Mouse (Mus musculus): ENCODE measurements around the gene Gm14401. TPM values are rescaled to one million over a fixed set of nuclear protein-coding genes. Genes with fewer than 3 reads are reported as not detected.
"Not testable (repeated sequence)": the region's sequence is repeated elsewhere in the genome, so short reads cannot be mapped to it uniquely, and the experiment has no call there.

The Gm14401 gene
- polyA plus RNA-seq (2012; fragmentation: generic; extraction: Trizol): 0.05 TPM

DNA sequence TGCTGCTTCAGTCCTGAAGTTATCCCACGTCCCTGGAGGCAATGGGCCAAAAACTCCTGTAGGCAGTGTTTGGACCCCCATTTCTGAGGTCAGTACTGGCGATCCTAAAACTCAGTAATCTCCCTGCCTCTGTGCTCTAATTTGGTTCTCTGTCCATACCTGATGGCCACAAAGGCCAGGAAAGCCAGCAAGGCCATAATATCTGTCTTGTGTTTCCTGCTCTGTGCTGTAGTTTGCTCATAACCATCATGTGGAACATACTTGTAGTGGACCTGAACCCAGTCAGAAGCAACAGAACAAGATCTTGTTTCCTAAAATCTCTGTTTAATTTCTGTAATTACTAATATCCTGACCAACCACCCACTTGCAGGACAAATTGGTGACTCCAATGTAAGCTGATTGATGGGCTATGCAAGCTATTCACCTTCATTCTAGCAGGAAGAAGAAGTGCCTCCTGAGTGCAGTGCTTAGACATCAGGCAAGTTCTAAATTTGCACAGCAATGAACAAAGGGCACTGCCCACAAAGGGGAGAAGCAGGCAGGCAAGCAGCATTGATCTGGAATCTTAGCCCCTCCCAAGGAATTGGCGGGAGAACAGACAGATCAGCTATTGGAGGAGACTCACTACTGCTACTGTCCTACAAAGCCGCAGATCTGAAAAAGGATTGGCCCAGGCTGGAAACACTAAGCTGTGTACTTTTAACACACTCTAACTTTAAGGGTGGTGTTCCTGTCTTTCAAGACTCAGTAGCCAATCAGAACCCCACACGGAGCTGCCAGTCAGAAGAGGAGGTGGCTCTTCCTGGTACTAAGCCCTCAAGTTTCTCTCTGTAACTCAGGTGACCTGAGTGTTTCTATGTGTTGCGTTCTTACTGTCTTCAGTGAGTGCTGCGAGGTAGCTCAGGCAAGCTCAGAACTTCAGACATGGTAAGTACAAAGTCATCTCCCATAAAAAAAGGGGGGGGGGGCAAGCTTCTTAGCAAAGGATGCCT, at the start of gene Gm14401:
TSS of gene Gm14401 (plus strand) at position 889 of the 992 bp plus-strand sequence.
- H3K79me2 ChIP-seq (ENCODE audit: control insufficient read depth, insufficient read depth); H3ac ChIP-seq (ENCODE audit: control insufficient read depth, insufficient read length); H3K4me2 ChIP-seq (ENCODE audit: low read depth); H3K27me3 ChIP-seq (ENCODE audit: control insufficient read depth, insufficient read depth, insufficient read length); H3K36me3 ChIP-seq (ENCODE audit: control insufficient read depth, insufficient read depth); H3K4me3 ChIP-seq: not testable (repeated sequence)

- not testable (repeated sequence) for H3K4me2 ChIP-seq (ENCODE audit: low read depth); H3K79me2 ChIP-seq (ENCODE audit: control insufficient read depth, insufficient read depth); H3K27me3 ChIP-seq (ENCODE audit: control insufficient read depth, insufficient read depth, insufficient read length); H3K36me3 ChIP-seq (ENCODE audit: control insufficient read depth, insufficient read depth); H3K4me3 ChIP-seq; H3ac ChIP-seq (ENCODE audit: control insufficient read depth, insufficient read length)
These were observed 1.3 kb upstream of the Gm14401 start for GRCm38 (mm10) chr2:177072807-177073206.

GRCm38 (mm10) chr2:177075015-177075414, 895 bp downstream of the Gm14401 start:
- H3K36me3 ChIP-seq (ENCODE audit: control insufficient read depth, insufficient read depth); H3K79me2 ChIP-seq (ENCODE audit: control insufficient read depth, insufficient read depth); H3K4me2 ChIP-seq (ENCODE audit: low read depth): not testable (repeated sequence)

GRCm38 (mm10) chr2:177079866-177080265, 5.7 kb downstream of the Gm14401 start:
- not testable (repeated sequence) for H3K36me3 ChIP-seq (ENCODE audit: control insufficient read depth, insufficient read depth); H3K79me2 ChIP-seq (ENCODE audit: control insufficient read depth, insufficient read depth); H3ac ChIP-seq (ENCODE audit: control insufficient read depth, insufficient read length); H3K4me3 ChIP-seq; H3K4me2 ChIP-seq (ENCODE audit: low read depth); H3K27me3 ChIP-seq (ENCODE audit: control insufficient read depth, insufficient read depth, insufficient read length)

More at GRCm38 (mm10) chr2:177075015-177075414, 895 bp downstream of the Gm14401 start:
- not testable (repeated sequence) for H3K27me3 ChIP-seq (ENCODE audit: control insufficient read depth, insufficient read depth, insufficient read length); H3K4me3 ChIP-seq; H3ac ChIP-seq (ENCODE audit: control insufficient read depth, insufficient read length)

DNA sequence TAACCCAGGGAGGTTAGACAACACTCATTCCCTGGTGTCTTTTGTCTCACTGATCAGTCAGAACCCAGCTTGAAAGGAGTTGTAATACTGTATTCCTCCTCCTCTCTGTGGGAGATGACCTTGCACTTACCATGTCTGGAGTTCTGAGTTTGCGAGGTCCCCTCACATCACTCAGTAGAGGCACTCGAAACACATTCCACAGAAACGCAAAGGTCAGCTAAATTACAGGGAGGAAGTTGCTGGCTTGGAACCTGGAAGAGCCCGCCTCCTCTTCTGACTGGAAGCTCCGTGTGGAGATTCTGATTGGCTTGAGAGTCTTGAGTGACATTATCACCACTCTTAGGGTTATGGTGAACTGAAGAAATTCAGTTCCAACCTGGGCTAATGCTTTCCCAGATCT, 35.0 kb downstream of the Gm14401 start:
- H3K4me2 ChIP-seq (ENCODE audit: low read depth); H3ac ChIP-seq (ENCODE audit: control insufficient read depth, insufficient read length); H3K4me3 ChIP-seq; H3K79me2 ChIP-seq (ENCODE audit: control insufficient read depth, insufficient read depth); H3K36me3 ChIP-seq (ENCODE audit: control insufficient read depth, insufficient read depth); H3K27me3 ChIP-seq (ENCODE audit: control insufficient read depth, insufficient read depth, insufficient read length): not testable (repeated sequence)

DNA sequence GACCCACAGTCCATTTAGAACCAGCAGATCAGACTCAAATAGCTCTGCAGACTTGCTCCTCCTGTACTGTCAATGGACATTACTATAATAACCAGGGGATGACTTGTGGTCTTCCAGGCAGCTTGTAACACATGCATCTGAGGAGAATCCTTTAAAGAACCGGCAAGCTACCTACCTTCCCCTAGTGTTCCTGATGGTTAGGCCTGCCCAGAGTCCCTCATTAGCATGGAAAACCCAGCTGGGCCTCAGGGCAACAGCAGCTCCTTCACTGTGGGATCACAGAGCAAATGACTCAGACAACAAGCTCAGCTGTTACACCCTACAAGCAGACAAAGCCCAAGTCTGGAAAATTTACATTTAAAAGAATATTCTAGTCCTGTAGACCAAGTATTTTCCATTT, 55.0 kb downstream of the Gm14401 start:
- H3K36me3 ChIP-seq (ENCODE audit: control insufficient read depth, insufficient read depth); H3K4me2 ChIP-seq (ENCODE audit: low read depth); H3K4me3 ChIP-seq; H3ac ChIP-seq (ENCODE audit: control insufficient read depth, insufficient read length); H3K79me2 ChIP-seq (ENCODE audit: control insufficient read depth, insufficient read depth); H3K27me3 ChIP-seq (ENCODE audit: control insufficient read depth, insufficient read depth, insufficient read length): not testable (repeated sequence)

Other genes with a start within 250 kb of the Gm14401 start
- gene Gm14408, start 243.2 kb upstream of the Gm14401 start, polyA plus RNA-seq (2012; fragmentation: generic; extraction: Trizol): not detected
- gene Gm14296, start 146.5 kb upstream of the Gm14401 start, polyA plus RNA-seq (2012; fragmentation: generic; extraction: Trizol): 3.4 TPM
- 9.0 TPM for gene Gm14419, start 73.4 kb upstream of the Gm14401 start, polyA plus RNA-seq (2012; fragmentation: generic; extraction: Trizol)
- gene Gm14410, start 132.1 kb downstream of the Gm14401 start, polyA plus RNA-seq (2012; fragmentation: generic; extraction: Trizol): 8.1 TPM
- 0.07 TPM for gene Gm14409, start 192.7 kb downstream of the Gm14401 start, polyA plus RNA-seq (2012; fragmentation: generic; extraction: Trizol)
- gene Gm14412, start 250.0 kb downstream of the Gm14401 start, polyA plus RNA-seq (2012; fragmentation: generic; extraction: Trizol): 0.02 TPM

Measured in myocyte (in vitro differentiated cells).